Mouse (Mus musculus) embryonic facial prominence, embryonic 14.5 days (tissue): Measurements from ENCODE around the gene Gm9833. TPM values are rescaled to one million over a fixed set of nuclear protein-coding genes. Genes with fewer than 3 reads are reported as not detected.

ENCODE experiments used
- ATAC-seq: fragments of 200-750 bp; cut with Nextera tagmentation; 2 replicates; pipeline ENCODE4 v1.8.0; 2017; ENCODE audit warnings: low read depth, moderate number of reproducible peaks, moderate TSS enrichment
- DNase-seq: peaks from one replicate; pipeline ENCODE4 v3.0.0-alpha.2; 2015; ENCODE audit warnings: low spot score
- H3K27ac ChIP-seq: fragments of 300-500 bp; sonication (generic); replicated peaks from 2 replicates; pipeline ENCODE4 v1.5.1; 2014; ENCODE audit warnings: low read depth, mild to moderate bottlenecking, low read length, moderate library complexity
- H3K27me3 ChIP-seq: fragments of 300-500 bp; sonication (generic); replicated peaks from 2 replicates; pipeline ENCODE4 v1.6.1; 2014; ENCODE audit warnings: low read length; ENCODE audit not compliant: control insufficient read depth, insufficient read depth
- H3K36me3 ChIP-seq: fragments of 300-500 bp; sonication (generic); 2 replicates; pipeline ENCODE4 v1.6.1; 2014; ENCODE audit warnings: low read length, mixed read lengths; ENCODE audit not compliant: control insufficient read depth, insufficient read depth
- H3K4me1 ChIP-seq: fragments of 300-500 bp; sonication (generic); 2 replicates; pipeline ENCODE4 v1.6.1; 2014; ENCODE audit warnings: antibody characterized with exemption, low read length; ENCODE audit not compliant: control insufficient read depth, insufficient read depth
- H3K4me2 ChIP-seq: fragments of 300-500 bp; sonication (generic); 2 replicates; pipeline ENCODE4 v1.6.1; 2014; ENCODE audit warnings: low read depth, mild to moderate bottlenecking, low read length, moderate library complexity, mixed read lengths
- H3K4me3 ChIP-seq: fragments of 300-500 bp; sonication (generic); 2 replicates; pipeline ENCODE4 v1.5.1; 2014; ENCODE audit warnings: low read depth, mild to moderate bottlenecking, low read length
- H3K9ac ChIP-seq: fragments of 300-500 bp; sonication (generic); 2 replicates; pipeline ENCODE4 v1.6.1; 2014; ENCODE audit warnings: low read depth, mild to moderate bottlenecking, low read length, moderate library complexity, mixed read lengths
- H3K9me3 ChIP-seq: fragments of 300-500 bp; sonication (generic); 2 replicates; pipeline ENCODE4 v1.6.1; 2016; ENCODE audit warnings: low read length; ENCODE audit not compliant: control insufficient read depth
- WGBS: fragments of 180-500 bp; shearing (Covaris S2); extraction: QIAGEN DNeasy Blood & Tissue Kit; methylation state at CpG from one replicate; pipeline ENCODE4 v1.1.7; 2014; 5-methylcytosine and 5-hydroxymethylcytosine counted together
- polyA plus RNA-seq: library from polyadenylated mRNA; unstranded; fragments of >200 nt; fragmentation: Nextera tagmentation; extraction: Ambion mirVana; gene quantifications from 2 replicates; pipeline ENCODE4 v1.2.1, GENCODE M21; 2014

Gene Gm9833
- polyA plus RNA-seq, 1 experiment from 2014 or later = 3.8 TPM

- no peak for ATAC-seq
- no peak overlapping the region for H3K27ac ChIP-seq
- WGBS = 74% methylated on average over 2 of the region's 2 CpGs
Observed at GRCm38 (mm10) chr3:10111570-10111969, 23.7 kb downstream of the Gm9833 start.

GRCm38 (mm10) chr3:10112196-10112595 lies 24.3 kb downstream of the Gm9833 start:
- Histone ChIP-seq H3K4me3 (no peak overlapping the region), H3K9me3 (no peaks in the 10 kb centered on the region), H3K4me2 (no peak overlapping the region), H3K9ac (no peak overlapping the region), H3K4me1 (no peaks in the 10 kb centered on the region), H3K27ac (no peak overlapping the region), H3K27me3 (no peaks in the 10 kb centered on the region), H3K36me3 (no peaks in the 10 kb centered on the region)
- WGBS = 70% methylated on average over 4 of the region's 4 CpGs
- no peak for ATAC-seq
- DNase-seq = no peak

More at GRCm38 (mm10) chr3:10111570-10111969, 23.7 kb downstream of the Gm9833 start:
- Histone ChIP-seq H3K9ac (no peak overlapping the region), H3K36me3 (no peaks in the 10 kb centered on the region), H3K27me3 (no peaks in the 10 kb centered on the region), H3K4me3 (no peak overlapping the region), H3K4me2 (no peak overlapping the region), H3K9me3 (no peaks in the 10 kb centered on the region), H3K4me1 (no peaks in the 10 kb centered on the region)
- no peak for DNase-seq

GRCm38 (mm10) chr3:10112660-10113059 lies 24.8 kb downstream of the Gm9833 start:
- Histone ChIP-seq H3K9me3 (no peaks in the 10 kb centered on the region), H3K9ac (no peak overlapping the region), H3K36me3 (no peaks in the 10 kb centered on the region), H3K4me1 (no peaks in the 10 kb centered on the region), H3K27me3 (no peaks in the 10 kb centered on the region), H3K4me3 (no peak overlapping the region), H3K4me2 (no peak overlapping the region), H3K27ac (no peak overlapping the region)
- 88% methylated on average over 2 of the region's 2 CpGs for WGBS
- ATAC-seq (no peak), DNase-seq (no peak)

- ATAC-seq (no peak), DNase-seq (no peak)
- H3K36me3 ChIP-seq = no peaks in the 10 kb centered on the region
- no peaks in the 10 kb centered on the region for H3K9me3 ChIP-seq
- no peak overlapping the region for H3K9ac ChIP-seq
- H3K27ac ChIP-seq = no peak overlapping the region
- H3K4me2 ChIP-seq = no peak overlapping the region
- H3K4me3 ChIP-seq = no peak overlapping the region
- H3K27me3 ChIP-seq = no peaks in the 10 kb centered on the region
- H3K4me1 ChIP-seq = no peaks in the 10 kb centered on the region; the same call in 1 of the 2 replicates
- 92% methylated on average over 12 of the region's 12 CpGs for WGBS
Observed at GRCm38 (mm10) chr3:10116531-10116930, 28.6 kb downstream of the Gm9833 start.

- Histone ChIP-seq H3K27ac (no peak overlapping the region), H3K9ac (no peak overlapping the region), H3K9me3 (no peaks in the 10 kb centered on the region), H3K36me3 (no peaks in the 10 kb centered on the region), H3K4me2 (no peak overlapping the region), H3K4me1 (no peaks in the 10 kb centered on the region; the same call in 1 of the 2 replicates), H3K27me3 (no peaks in the 10 kb centered on the region), H3K4me3 (no peak overlapping the region)
- DNase-seq (no peak), ATAC-seq (no peak)
- 73% methylated on average over 9 of the region's 9 CpGs for WGBS
Observed at GRCm38 (mm10) chr3:10121232-10121631, 33.3 kb downstream of the Gm9833 start.

GRCm38 (mm10) chr3:10121956-10122739 lies 34.2 kb downstream of the Gm9833 start:
- Histone ChIP-seq H3K4me1 (no peaks in the 10 kb centered on the region; the same call in 1 of the 2 replicates), H3K4me3 (no peak overlapping the region), H3K27me3 (no peaks in the 10 kb centered on the region), H3K36me3 (no peaks in the 10 kb centered on the region), H3K9ac (no peak overlapping the region), H3K27ac (no peak overlapping the region; the same call in 1 of the 2 replicates), H3K4me2 (no peak overlapping the region), H3K9me3 (no peaks in the 10 kb centered on the region)
- WGBS = 53% methylated on average over 6 of the region's 6 CpGs
- DNase-seq (peak; percentile 75), ATAC-seq (no peak)

GRCm38 (mm10) chr3:10123615-10124014 lies 35.7 kb downstream of the Gm9833 start:
- ATAC-seq (no peak), DNase-seq (no peak)
- Histone ChIP-seq H3K9me3 (no peaks in the 10 kb centered on the region), H3K27ac (no peak overlapping the region), H3K4me2 (no peak overlapping the region), H3K4me1 (no peaks in the 10 kb centered on the region; the same call in 1 of the 2 replicates), H3K9ac (no peak overlapping the region), H3K27me3 (no peaks in the 10 kb centered on the region), H3K4me3 (no peak overlapping the region), H3K36me3 (no peaks in the 10 kb centered on the region)
- 78% methylated on average over 1 of the region's 1 CpGs for WGBS

- H3K27me3 ChIP-seq = no peaks in the 10 kb centered on the region
- WGBS = 78% methylated on average over 2 of the region's 2 CpGs
Observed at GRCm38 (mm10) chr3:10124071-10124470, 36.2 kb downstream of the Gm9833 start.

GRCm38 (mm10) chr3:10125301-10125700 lies 37.4 kb downstream of the Gm9833 start:
- no peak for ATAC-seq
- H3K27me3 ChIP-seq = no peaks in the 10 kb centered on the region
- no peak overlapping the region for H3K9ac ChIP-seq
- no peak overlapping the region for H3K27ac ChIP-seq
- no peaks in the 10 kb centered on the region for H3K36me3 ChIP-seq
- no peaks in the 10 kb centered on the region for H3K9me3 ChIP-seq
- 53% methylated on average over 4 of the region's 4 CpGs for WGBS
- DNase-seq = no peak
- no peak overlapping the region for H3K4me2 ChIP-seq
- H3K4me1 ChIP-seq = no peaks in the 10 kb centered on the region; the same call in 1 of the 2 replicates
- H3K4me3 ChIP-seq = no peak overlapping the region

More at GRCm38 (mm10) chr3:10124071-10124470, 36.2 kb downstream of the Gm9833 start:
- Histone ChIP-seq H3K27ac (no peak overlapping the region), H3K4me1 (no peaks in the 10 kb centered on the region; the same call in 1 of the 2 replicates), H3K9ac (no peak overlapping the region), H3K9me3 (no peaks in the 10 kb centered on the region), H3K4me3 (no peak overlapping the region), H3K4me2 (no peak overlapping the region), H3K36me3 (no peaks in the 10 kb centered on the region)
- DNase-seq = no peak
- ATAC-seq = no peak
